Mouse (Mus musculus) gastrocnemius, postnatal 25 days (tissue): ENCODE data around the gene Lmntd1. TPM values are rescaled to one million over a fixed set of nuclear protein-coding genes. Genes with fewer than 3 reads are reported as not detected.

Source experiments
- DNase-seq: peaks from one replicate; pipeline ENCODE4 v3.0.0; 2022
- total RNA-seq, 2 experiments: library from RNA; stranded (reverse); gene quantifications; 1 replicate in 1 of 2; 2 replicates in 1 of 2; pipeline ENCODE4 v1.2.3; 2021

Lmntd1 gene
- total RNA-seq, 2 experiments from 2014 or later = 0.11 TPM; not detected in 1

GRCm38 (mm10) chr6:145604648-145605047, 9.5 kb downstream of the Lmntd1 start:
- DNase-seq = no peak

- no peak for DNase-seq
Observed at GRCm38 (mm10) chr6:145604126-145604525, 10.0 kb downstream of the Lmntd1 start.

GRCm38 (mm10) chr6:145598794-145599555, 15.1 kb downstream of the Lmntd1 start:
- no peak for DNase-seq

GRCm38 (mm10) chr6:145595905-145596304, 18.2 kb downstream of the Lmntd1 start:
- DNase-seq = no peak

GRCm38 (mm10) chr6:145593991-145594390, 20.1 kb downstream of the Lmntd1 start:
- DNase-seq = no peak

GRCm38 (mm10) chr6:145592531-145592998, 21.6 kb downstream of the Lmntd1 start:
- no peak for DNase-seq

GRCm38 (mm10) chr6:145592036-145592435, 22.1 kb downstream of the Lmntd1 start:
- DNase-seq = no peak

- no peak for DNase-seq
Observed at GRCm38 (mm10) chr6:145591578-145591977, 22.5 kb downstream of the Lmntd1 start.

GRCm38 (mm10) chr6:145590501-145591293, 23.4 kb downstream of the Lmntd1 start:
- no peak for DNase-seq

GRCm38 (mm10) chr6:145585052-145585973, 28.8 kb downstream of the Lmntd1 start:
- no peak for DNase-seq

- DNase-seq = no peak
Observed at GRCm38 (mm10) chr6:145581366-145582170, 32.6 kb downstream of the Lmntd1 start.

- DNase-seq = no peak
Observed at GRCm38 (mm10) chr6:145579761-145580160, 34.4 kb downstream of the Lmntd1 start.

- no peak for DNase-seq
Observed at GRCm38 (mm10) chr6:145578457-145579185, 35.5 kb downstream of the Lmntd1 start.

GRCm38 (mm10) chr6:145576762-145577161, 37.4 kb downstream of the Lmntd1 start:
- DNase-seq = no peak

GRCm38 (mm10) chr6:145573250-145574013, 40.7 kb downstream of the Lmntd1 start:
- no peak for DNase-seq

GRCm38 (mm10) chr6:145568701-145569100, 45.4 kb downstream of the Lmntd1 start:
- no peak for DNase-seq

GRCm38 (mm10) chr6:145567832-145568231, 46.3 kb downstream of the Lmntd1 start:
- no peak for DNase-seq

GRCm38 (mm10) chr6:145567296-145567695, 46.8 kb downstream of the Lmntd1 start:
- no peak for DNase-seq

GRCm38 (mm10) chr6:145565663-145566062, 48.5 kb downstream of the Lmntd1 start:
- DNase-seq = no peak

GRCm38 (mm10) chr6:145564671-145565070, 49.4 kb downstream of the Lmntd1 start:
- no peak for DNase-seq
